Mouse (Mus musculus) liver, embryonic 13.5 days (tissue): Measurements from ENCODE around the gene Olfr313. TPM values are rescaled to one million over a fixed set of nuclear protein-coding genes. Genes with fewer than 3 reads are reported as not detected.
A peak's percentile ranks its signal among the peaks of the same experiment; 100 is the strongest.
"Not testable (repeated sequence)": the region's sequence is repeated elsewhere in the genome, so short reads cannot be mapped to it uniquely, and the experiment has no call there.

Experiments used
- ATAC-seq: fragments of 200-750 bp; cut with Nextera tagmentation; 2 replicates; pipeline ENCODE4 v1.8.0; 2017; ENCODE audit warnings: low read depth, mild to moderate bottlenecking, moderate number of reproducible peaks, moderate library complexity
- DNase-seq: peaks from one replicate; pipeline ENCODE4 v3.0.0; 2022
- H3K27ac ChIP-seq: fragments of 300-500 bp; sonication (generic); 2 replicates; pipeline ENCODE4 v1.5.1; 2015; ENCODE audit warnings: moderate library complexity, mild to moderate bottlenecking, inconsistent platforms
- H3K27me3 ChIP-seq: fragments of 300-500 bp; sonication (generic); 2 replicates; pipeline ENCODE4 v1.6.1; 2015; ENCODE audit warnings: mild to moderate bottlenecking, inconsistent platforms
- H3K36me3 ChIP-seq: fragments of 300-500 bp; sonication (generic); 2 replicates; pipeline ENCODE4 v1.6.1; 2015; ENCODE audit warnings: mild to moderate bottlenecking, inconsistent platforms
- H3K4me1 ChIP-seq: fragments of 300-500 bp; sonication (generic); replicated peaks from 2 replicates; pipeline ENCODE4 v1.6.1; 2015; ENCODE audit warnings: inconsistent platforms
- H3K4me2 ChIP-seq: fragments of 300-500 bp; sonication (generic); 2 replicates; pipeline ENCODE4 v1.6.1; 2015; ENCODE audit warnings: inconsistent platforms, mild to moderate bottlenecking, moderate library complexity
- H3K4me3 ChIP-seq: fragments of 300-500 bp; sonication (generic); replicated peaks from 2 replicates; pipeline ENCODE4 v1.5.1; 2015; ENCODE audit warnings: mild to moderate bottlenecking, inconsistent platforms
- H3K9ac ChIP-seq: fragments of 300-500 bp; sonication (generic); 2 replicates; pipeline ENCODE4 v1.6.1; 2015; ENCODE audit warnings: mild to moderate bottlenecking, inconsistent platforms
- H3K9me3 ChIP-seq: fragments of 300-500 bp; sonication (generic); replicated peaks from 2 replicates; pipeline ENCODE4 v1.6.1; 2016; ENCODE audit warnings: inconsistent platforms
- WGBS: fragments of 180-500 bp; shearing (Covaris S2); methylation state at CpG from one replicate; pipeline ENCODE4 v1.1.7; 2015; ENCODE audit not compliant: insufficient replicate concordance; 5-methylcytosine and 5-hydroxymethylcytosine counted together
- polyA plus RNA-seq: library from polyadenylated mRNA; unstranded; fragments of >200 nt; fragmentation: Nextera tagmentation; extraction: Ambion mirVana; gene quantifications from 2 replicates; pipeline ENCODE4 v1.2.1, GENCODE M21; 2015

The Olfr313 gene
- polyA plus RNA-seq, 1 experiment from 2014 or later = not detected

GRCm38 (mm10) chr11:58801558-58802228, 13.1 kb upstream of the Olfr313 start, which contains the start of gene Fam183b:
Gene Fam183b, minus strand, starts transcription at chr11:58801960.
- H3K4me3 ChIP-seq = no peak within 1 kb of the TSS
- WGBS = 39% methylated on average over 14 of the region's 14 CpGs
- H3K36me3 ChIP-seq = no peaks in the 10 kb centered on the region
- no peaks in the 10 kb centered on the region for H3K9me3 ChIP-seq
- ATAC-seq (no peak), DNase-seq (no peak)
- no peak within 1 kb of the TSS for H3K4me2 ChIP-seq
- 0 out of 2 replicates have a peak, but pooled peaks cover 4% of the 10 kb centered on the region for H3K4me1 ChIP-seq
- H3K27me3 ChIP-seq = no peaks in the 10 kb centered on the region
- no peak within 1 kb of the TSS for H3K27ac ChIP-seq
- H3K9ac ChIP-seq = no peak within 1 kb of the TSS

- ATAC-seq (no peak), DNase-seq (no peak)
- WGBS = 45% methylated on average over 4 of the region's 4 CpGs
- no peaks in the 10 kb centered on the region for H3K36me3 ChIP-seq
- H3K27ac ChIP-seq = no peak overlapping the region
- no peaks in the 10 kb centered on the region for H3K9me3 ChIP-seq
- H3K4me3 ChIP-seq = no peak overlapping the region
- H3K27me3 ChIP-seq = no peaks in the 10 kb centered on the region
- no peak overlapping the region for H3K4me2 ChIP-seq
- H3K4me1 ChIP-seq = 0 out of 2 replicates have a peak, but pooled peaks cover 4% of the 10 kb centered on the region
- H3K9ac ChIP-seq = no peak overlapping the region
Measured at GRCm38 (mm10) chr11:58803871-58804270, 10.9 kb upstream of the Olfr313 start.

DNA sequence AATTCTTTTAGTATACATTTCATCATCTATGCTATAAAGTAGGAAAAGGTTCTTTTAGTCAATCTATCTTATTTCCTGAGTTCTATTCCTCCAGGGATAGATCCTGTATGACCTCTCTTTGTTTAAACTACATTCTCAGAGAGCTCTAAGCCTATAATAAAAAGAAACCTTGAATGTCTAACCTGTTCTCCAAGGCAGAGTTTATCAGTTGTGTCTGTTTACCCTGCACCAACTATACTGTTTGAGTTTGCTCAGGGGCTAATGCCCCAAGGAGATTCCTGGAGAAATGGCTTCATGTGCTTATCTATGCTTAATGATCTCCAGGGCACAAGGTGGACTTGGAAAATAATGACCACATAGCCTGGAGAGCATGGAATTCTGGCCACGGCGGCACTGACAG, 10.4 kb upstream of the Olfr313 start:
- H3K36me3 ChIP-seq = no peaks in the 10 kb centered on the region
- H3K27ac ChIP-seq = no peak overlapping the region
- no peaks in the 10 kb centered on the region for H3K27me3 ChIP-seq
- no peak for DNase-seq
- H3K4me2 ChIP-seq = no peak overlapping the region
- H3K9me3 ChIP-seq = no peaks in the 10 kb centered on the region
- H3K4me1 ChIP-seq = 0 out of 2 replicates have a peak, but pooled peaks cover 4% of the 10 kb centered on the region
- no peak overlapping the region for H3K4me3 ChIP-seq
- 58% methylated on average over 2 of the region's 2 CpGs for WGBS
- ATAC-seq = no peak
- no peak overlapping the region for H3K9ac ChIP-seq

GRCm38 (mm10) chr11:58812001-58812400, 2.8 kb upstream of the Olfr313 start:
- ATAC-seq = no peak
- Histone ChIP-seq H3K36me3 (no peaks in the 10 kb centered on the region), H3K27me3 (no peaks in the 10 kb centered on the region), H3K9me3 (no peaks in the 10 kb centered on the region), H3K27ac (no peak overlapping the region), H3K4me2 (no peak overlapping the region), H3K4me3 (no peak overlapping the region), H3K4me1 (no peaks in the 10 kb centered on the region), H3K9ac (no peak overlapping the region)
- 3% methylated on average over 1 of the region's 1 CpGs for whole genome bisulfite sequencing
- no peak for DNase-seq

DNA sequence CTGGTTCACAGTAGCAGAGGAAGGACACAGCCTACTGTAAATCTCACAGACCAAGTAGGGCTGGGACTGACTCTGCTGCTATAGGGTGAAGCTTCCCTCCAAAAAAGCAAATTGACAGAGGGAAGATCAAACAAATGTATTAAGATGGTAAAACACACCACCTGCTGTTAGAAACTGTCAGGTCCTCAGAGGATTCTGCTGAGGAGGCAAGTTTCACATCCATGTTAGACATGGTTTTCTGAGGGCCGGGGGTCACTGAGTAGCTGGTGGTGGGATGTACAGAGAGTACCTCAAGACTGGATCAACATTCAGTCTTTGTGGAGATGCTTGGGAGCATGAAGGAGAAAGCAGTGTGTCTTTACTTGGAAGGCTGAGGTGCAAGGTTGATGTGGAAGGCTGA, 876 bp downstream of the Olfr313 start:
- ATAC-seq = no peak
- Histone ChIP-seq H3K9me3 (no peaks in the 10 kb centered on the region), H3K9ac (no peak overlapping the region), H3K4me1 (no peaks in the 10 kb centered on the region), H3K27ac (no peak overlapping the region), H3K4me2 (no peak overlapping the region), H3K4me3 (no peak overlapping the region), H3K36me3 (no peaks in the 10 kb centered on the region), H3K27me3 (no peaks in the 10 kb centered on the region)
- DNase-seq = no peak
- 60% methylated on average over 1 of the region's 1 CpGs for WGBS

DNA sequence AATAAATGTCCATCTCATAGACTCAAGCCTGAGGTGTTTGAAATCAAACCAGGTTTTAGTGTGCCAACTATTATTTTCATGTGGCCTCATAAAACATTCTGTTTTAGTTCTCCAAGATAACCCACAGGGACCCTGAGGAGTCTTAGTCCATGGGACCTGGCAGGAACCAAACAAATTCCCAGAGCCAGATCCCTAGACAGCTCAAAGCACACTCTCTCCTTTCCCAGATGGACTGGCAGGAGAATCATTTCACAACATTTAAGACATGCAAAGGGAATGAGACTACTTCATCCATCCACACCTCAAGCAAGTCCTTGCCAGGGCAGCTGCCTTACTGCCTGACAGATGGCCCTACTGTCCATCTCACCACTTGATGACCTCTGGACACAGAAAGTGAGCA, 14.1 kb downstream of the Olfr313 start, which contains the start of gene Olfr312:
Gene Olfr312, plus strand, starts transcription at position 301 of the 400 bp plus-strand sequence.
- not testable (repeated sequence) for H3K9ac ChIP-seq, H3K4me1 ChIP-seq, ATAC-seq, H3K27ac ChIP-seq, H3K4me3 ChIP-seq, H3K27me3 ChIP-seq, H3K4me2 ChIP-seq, DNase-seq, H3K36me3 ChIP-seq, H3K9me3 ChIP-seq

- H3K36me3 ChIP-seq = no peaks in the 10 kb centered on the region
- H3K27ac ChIP-seq = no peak overlapping the region
- H3K4me3 ChIP-seq = no peak overlapping the region
- no peaks in the 10 kb centered on the region for H3K27me3 ChIP-seq
- H3K9me3 ChIP-seq = no peaks in the 10 kb centered on the region
- DNase-seq = no peak
- WGBS = 45% methylated on average over 3 of the region's 3 CpGs
- ATAC-seq = no peak
- no peak overlapping the region for H3K9ac ChIP-seq
- no peak overlapping the region for H3K4me2 ChIP-seq
- no peaks in the 10 kb centered on the region for H3K4me1 ChIP-seq
Measured at GRCm38 (mm10) chr11:58829764-58830163, 15.0 kb downstream of the Olfr313 start.

- not testable (repeated sequence) for H3K27me3 ChIP-seq, H3K36me3 ChIP-seq, H3K27ac ChIP-seq, DNase-seq, H3K4me2 ChIP-seq, H3K9ac ChIP-seq, H3K9me3 ChIP-seq, ATAC-seq, H3K4me3 ChIP-seq, H3K4me1 ChIP-seq
- 61% methylated on average over 3 of the region's 3 CpGs for WGBS
Measured at GRCm38 (mm10) chr11:58832541-58832940, 17.7 kb downstream of the Olfr313 start.

- H3K9me3 ChIP-seq, H3K27me3 ChIP-seq, H3K4me1 ChIP-seq, ATAC-seq, H3K36me3 ChIP-seq, H3K4me3 ChIP-seq, H3K4me2 ChIP-seq, DNase-seq, H3K27ac ChIP-seq, H3K9ac ChIP-seq: not testable (repeated sequence)
Measured at GRCm38 (mm10) chr11:58838951-58839350, 24.2 kb downstream of the Olfr313 start, which contains the start of gene Olfr311. Gene Olfr311, plus strand, starts transcription at chr11:58839251.

DNA sequence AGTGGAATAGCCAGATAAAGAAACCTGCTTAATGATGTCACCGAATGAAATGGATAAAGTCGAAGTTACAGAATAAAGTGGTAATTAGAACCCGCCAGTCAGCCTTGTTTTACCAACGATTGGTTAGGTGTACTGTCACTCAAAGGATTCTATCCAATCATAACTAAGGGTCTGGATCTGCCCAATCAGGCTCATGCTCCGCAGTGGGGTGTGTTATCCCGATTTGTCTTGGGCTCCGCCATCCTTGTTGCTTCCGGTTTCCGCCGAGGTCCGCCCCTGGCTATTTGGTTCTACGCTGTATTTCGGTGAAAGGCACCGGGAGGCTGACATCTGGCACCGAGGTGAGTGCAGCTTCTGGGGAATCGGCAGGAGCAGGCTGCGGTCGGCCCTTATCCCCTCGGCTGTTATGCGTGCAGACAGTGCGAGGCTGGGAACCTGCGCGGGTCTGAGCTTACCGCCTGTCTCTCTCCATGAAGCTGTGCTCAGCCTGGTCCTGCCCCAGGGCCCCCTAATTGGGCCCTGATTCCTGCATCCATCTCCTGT, 32.2 kb downstream of the Olfr313 start, which contains the start of gene Gm12258:
Gene Gm12258, plus strand, starts transcription at position 240 of the 543 bp plus-strand sequence.
- Histone ChIP-seq H3K27me3 (no peaks in the 10 kb centered on the region), H3K36me3 (peaks cover 15% of the 10 kb centered on the region), H3K4me3 (peak within 1 kb of the TSS; percentile 77), H3K4me2 (peak within 1 kb of the TSS; percentile 88), H3K9ac (peak within 1 kb of the TSS; percentile 85), H3K27ac (peak within 1 kb of the TSS; percentile 75), H3K4me1 (peaks cover 12% of the 10 kb centered on the region), H3K9me3 (no peaks in the 10 kb centered on the region)
- under 1% methylated on average over 24 of the region's 24 CpGs for WGBS
- ATAC-seq = peak; percentile 100
- peak; percentile 92 for DNase-seq

GRCm38 (mm10) chr11:58847636-58848035, 32.8 kb downstream of the Olfr313 start:
- Histone ChIP-seq H3K36me3 (peaks cover 21% of the 10 kb centered on the region), H3K4me3 (peak overlapping the region; percentile 77), H3K27me3 (no peaks in the 10 kb centered on the region), H3K4me1 (peaks cover 12% of the 10 kb centered on the region), H3K9me3 (no peaks in the 10 kb centered on the region), H3K9ac (peak overlapping the region; percentile 85), H3K4me2 (peak overlapping the region; percentile 88), H3K27ac (peak overlapping the region; percentile 75)
- DNase-seq (no peak), ATAC-seq (0 out of 2 replicates have a peak, but pooled peaks have one; percentile 11)
- 23% methylated on average over 9 of the region's 9 CpGs for WGBS

DNA sequence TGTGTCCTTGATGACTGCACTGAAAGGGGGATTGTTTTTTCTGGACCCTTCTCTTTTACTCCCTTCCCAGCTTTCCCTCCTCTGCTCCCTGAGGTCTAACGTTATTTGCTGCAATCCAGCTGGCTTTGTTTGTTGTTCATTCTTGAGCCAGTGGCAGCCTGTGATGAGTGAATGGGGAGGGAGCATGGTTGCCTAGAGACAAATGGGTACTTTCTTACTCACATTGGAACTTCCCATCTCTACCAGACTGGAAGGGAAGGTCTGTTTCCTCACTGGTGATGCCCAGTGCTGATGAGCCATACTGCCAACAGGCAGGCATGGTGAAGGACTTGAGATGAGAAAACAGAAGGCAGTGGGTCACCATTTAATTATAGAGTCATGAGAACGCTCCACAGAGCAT, 34.9 kb downstream of the Olfr313 start:
- no peak overlapping the region for H3K9ac ChIP-seq
- H3K27me3 ChIP-seq = no peaks in the 10 kb centered on the region
- ATAC-seq (no peak), DNase-seq (no peak)
- H3K27ac ChIP-seq = no peak overlapping the region
- peaks cover 12% of the 10 kb centered on the region for H3K4me1 ChIP-seq
- peaks cover 26% of the 10 kb centered on the region for H3K36me3 ChIP-seq
- no peak overlapping the region for H3K4me3 ChIP-seq
- no peak overlapping the region for H3K4me2 ChIP-seq
- WGBS = 61% methylated on average over 2 of the region's 2 CpGs
- H3K9me3 ChIP-seq = no peaks in the 10 kb centered on the region
